Comparison of ENCODE assay signal across 18 mouse cellular contexts in genomic region chr15:88602496-88602895, GRCm38 (mm10). TPM values are rescaled to one million over a fixed set of nuclear protein-coding genes. Genes with fewer than 3 reads are reported as not detected.
DNase-seq lines count a peak whose midpoint lies in the region; TF ChIP-seq lines count a peak whose summit lies in the region.
"Had no signal": no experiment of that assay in that cellular context is flagged by ENCODE, and none has a peak within 500 bp of the region (broad histone marks: within the 10 kb centered on the region; RNA-seq: fewer than 3 reads in every experiment).

No protein-coding gene starts in this region.

- no peak overlapping the region for H3K4me3 ChIP-seq in cerebellum, adult 2 months (replicated peaks; ENCODE audit: insufficient read depth, low read depth, low read length)
- H3K4me3 ChIP-seq: embryonic facial prominence, embryonic 13.5 days; embryonic facial prominence, embryonic 15.5 days; erythroblast, embryonic 14.5 days; forebrain, embryonic 10.5 days; forebrain, embryonic 12.5 days had no signal

- no peak for TF ChIP-seq CTCF in cerebellum, adult 2 months (IDR thresholded peaks at IDR 0.05; ENCODE audit: borderline replicate concordance, insufficient read depth, low read depth, low read length)

- peaks cover 44% of the 10 kb centered on the region for H3K4me1 ChIP-seq in cerebellum, adult 2 months (ENCODE audit: control insufficient read depth, insufficient read depth, low read length)
- H3K4me1 ChIP-seq: forebrain, embryonic 10.5 days; forebrain, embryonic 12.5 days had no signal

- TF ChIP-seq POLR2A in cerebellum, adult 2 months (IDR thresholded peaks at IDR 0.05; ENCODE audit: borderline replicate concordance, insufficient read depth, low read length), result no peak

- no peak for DNase-seq in cerebellum, adult 2 months
- DNase-seq in cerebellum, adult 18-20 months, result no peak
- peak; percentile 59 for DNase-seq in cerebellum, adult 9-11 months
- DNase-seq in cerebellum, postnatal 10 days, result no peak
- DNase-seq: adrenal gland, adult 2 months; adrenal gland, postnatal 10 days; adrenal gland, postnatal 25 days; embryo, embryonic 11 days had no signal

- WGBS in cerebellum, adult 2 months, result 78% methylated on average over 3 of the region's 3 CpGs

- H3K27me3 ChIP-seq in cerebellum, adult 2 months (ENCODE audit: control insufficient read depth, insufficient read depth, low read length), result no peaks in the 10 kb centered on the region
- H3K27me3 ChIP-seq: embryonic facial prominence, embryonic 13.5 days; embryonic facial prominence, embryonic 15.5 days; forebrain, embryonic 12.5 days had no signal

- H3K27ac ChIP-seq in cerebellum, adult 2 months (ENCODE audit: insufficient read depth, low read length), result peak overlapping the region; percentile 85
- H3K27ac ChIP-seq: forebrain, embryonic 10.5 days; forebrain, embryonic 12.5 days had no signal

RNA-seq across cellular contexts. Expression of gene Zdhhc25, which starts 2.4 kb away (rescaled TPM):
- polyA plus RNA-seq in cerebellum, adult 2 months (2012; rRNA removed), result not detected in 2 replicates
- polyA plus RNA-seq: adrenal gland, adult 2 months; brain, embryonic 14.5 days; embryonic facial prominence, embryonic 11.5 days; embryonic facial prominence, embryonic 13.5 days; embryonic facial prominence, embryonic 15.5 days; erythroblast, embryonic 14.5 days; forebrain, embryonic 10.5 days; forebrain, embryonic 12.5 days; forebrain, embryonic 14.5 days; forebrain, embryonic 16.5 days; frontal cortex, adult 2 months had no signal
